Mouse (Mus musculus) cerebellum, adult 2 months (tissue): ENCODE measurements around the gene Ttc24. TPM values are rescaled to one million over a fixed set of nuclear protein-coding genes. Genes with fewer than 3 reads are reported as not detected.
A peak's percentile ranks its signal among the peaks of the same experiment; 100 is the strongest.

Experiments
- DNase-seq, 2 experiments: peaks; one replicate each; pipeline ENCODE4 v3.0.0; 2021
- H3K27ac ChIP-seq: fragments of 200-500 bp; 2 replicates; pipeline ENCODE4 v1.5.1; 2012; ENCODE audit warnings: low read length, control low read depth, inconsistent platforms; ENCODE audit not compliant: insufficient read depth
- H3K27me3 ChIP-seq: fragments of 200-500 bp; 2 replicates; pipeline ENCODE4 v1.6.1; 2012; ENCODE audit warnings: inconsistent platforms, mild to moderate bottlenecking, low read length, moderate library complexity; ENCODE audit not compliant: control insufficient read depth, insufficient read depth
- H3K4me1 ChIP-seq: fragments of 200-500 bp; 2 replicates; pipeline ENCODE4 v1.6.1; 2011; ENCODE audit warnings: low read length; ENCODE audit not compliant: control insufficient read depth, insufficient read depth
- H3K4me3 ChIP-seq: fragments of 200-500 bp; replicated peaks from 2 replicates; pipeline ENCODE3; 2011; ENCODE audit warnings: mild to moderate bottlenecking, low read depth, low read length, control low read depth; ENCODE audit not compliant: insufficient read depth
- CTCF ChIP-seq: fragments of 200-500 bp; IDR thresholded peaks from 2 replicates; pipeline ENCODE4 v1.5.1; 2011; ENCODE audit warnings: low read depth, mild to moderate bottlenecking, control low read depth, low read length, moderate library complexity, borderline replicate concordance; ENCODE audit not compliant: insufficient read depth
- POLR2A ChIP-seq: fragments of 200-500 bp; IDR thresholded peaks from 2 replicates; pipeline ENCODE4 v1.6.1; 2011; ENCODE audit warnings: low read length, control low read depth, borderline replicate concordance; ENCODE audit not compliant: insufficient read depth
- WGBS: fragments of 180-500 bp; shearing (Covaris S2); methylation state at CpG from one replicate; pipeline ENCODE4 v1.1.7; 2018; 5-methylcytosine and 5-hydroxymethylcytosine counted together
- polyA plus RNA-seq: library from polyadenylated mRNA; depleted of rRNA; stranded (reverse); fragments of >200 nt; gene quantifications from 2 replicates; pipeline ENCODE4 v1.2.3, GENCODE M21; 2012; rRNA removed

The Ttc24 gene
- polyA plus RNA-seq, 1 experiment: not detected

DNA sequence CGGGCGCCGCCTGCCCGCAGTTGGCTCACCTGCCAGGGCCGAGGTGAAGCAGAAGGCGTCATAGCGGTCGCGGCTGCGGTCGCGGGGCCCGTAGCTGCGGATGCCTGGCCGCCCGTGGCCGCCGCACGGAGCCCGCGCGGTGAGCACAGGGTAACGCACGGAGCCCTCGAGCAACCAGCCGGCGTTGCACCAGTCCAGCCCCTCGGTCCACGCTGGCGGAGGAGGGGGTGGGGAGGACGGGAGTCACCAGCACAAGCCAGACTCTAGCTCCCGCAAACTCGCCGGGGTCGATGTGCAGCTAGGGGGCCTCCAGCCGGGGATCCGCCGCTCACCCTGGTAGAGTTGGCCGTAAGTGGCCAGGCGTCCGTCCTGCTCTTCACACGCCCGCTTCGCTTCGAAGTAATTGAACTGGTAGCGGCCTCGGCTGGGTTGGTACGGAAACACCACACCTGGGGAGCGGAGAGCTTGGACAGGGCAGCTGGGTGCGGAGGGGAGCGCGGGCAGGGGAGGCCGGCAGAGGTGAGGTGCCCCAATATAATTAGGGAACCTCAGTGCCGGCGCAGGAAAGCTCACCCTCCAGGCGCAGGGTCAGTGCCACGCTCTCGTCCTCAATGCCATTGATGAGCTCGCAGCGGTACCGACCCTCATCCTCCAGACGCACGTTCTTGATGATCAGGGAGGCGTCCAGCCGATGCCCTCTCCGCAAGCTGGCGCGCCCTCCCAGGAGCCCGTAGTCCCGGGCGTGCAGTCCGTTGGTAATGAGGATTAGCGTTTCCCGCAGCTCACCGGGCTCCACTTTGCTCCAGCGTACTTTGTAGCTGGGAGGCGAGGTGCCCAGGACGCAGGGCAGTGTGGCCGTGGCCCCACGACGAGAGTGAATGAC, 54.7 kb downstream of the Ttc24 start:
- peak in 1 of 2 experiments; percentile 30 for DNase-seq
- Histone ChIP-seq H3K4me1 (peaks cover 4% of the 10 kb centered on the region; the same call in 1 of the 2 replicates), H3K27ac (no peak overlapping the region), H3K27me3 (no peaks in the 10 kb centered on the region), H3K4me3 (peak overlapping the region; percentile 54)
- TF ChIP-seq POLR2A (no peak), CTCF (no peak)
- under 1% methylated on average over 81 of the region's 81 CpGs for WGBS

DNA sequence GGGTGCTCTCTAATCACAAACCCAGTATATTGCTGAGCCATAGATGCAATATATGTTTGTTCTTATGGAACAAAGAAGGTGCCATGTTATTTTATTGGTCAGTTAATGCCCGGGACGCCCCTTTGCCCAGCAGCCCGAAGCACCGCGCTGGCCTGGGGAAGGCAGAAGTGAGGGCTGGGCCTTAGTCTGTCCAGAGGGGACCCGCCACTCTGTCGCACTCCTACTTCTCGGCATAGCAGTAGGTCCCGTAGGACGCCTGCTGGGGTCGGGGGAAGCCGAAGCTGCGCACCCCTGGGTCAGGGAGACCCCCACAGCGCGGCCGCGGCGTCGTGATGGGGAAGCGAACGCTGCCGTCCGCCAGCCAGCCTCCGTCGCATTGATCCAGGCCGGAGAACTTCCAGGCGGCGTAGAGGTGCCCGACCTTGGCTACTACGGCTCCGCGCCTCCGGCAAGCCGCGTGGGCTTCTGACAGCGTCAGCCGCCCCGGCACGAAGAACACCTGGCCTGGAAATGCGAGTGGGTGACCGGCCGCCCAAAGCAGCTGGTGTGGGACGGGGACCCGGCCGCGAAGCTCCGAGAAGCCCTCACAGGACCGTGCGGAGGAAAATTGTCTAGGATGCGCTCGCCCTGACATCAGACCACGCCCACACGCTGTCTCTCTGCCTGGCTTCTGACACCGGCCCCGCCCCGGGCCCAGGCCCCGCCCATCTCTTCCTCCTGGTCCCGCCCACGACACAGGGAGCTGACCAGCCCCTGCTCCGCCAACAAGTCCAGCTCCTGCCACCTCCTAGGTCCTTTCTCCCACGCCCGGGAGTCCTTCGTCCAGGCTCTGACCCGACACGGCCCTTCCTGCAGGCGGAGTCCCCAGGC, 55.5 kb downstream of the Ttc24 start:
- Histone ChIP-seq H3K4me3 (peak overlapping the region; percentile 54), H3K27me3 (no peaks in the 10 kb centered on the region), H3K4me1 (peaks cover 4% of the 10 kb centered on the region; the same call in 1 of the 2 replicates), H3K27ac (no peak overlapping the region)
- 3% methylated on average over 66 of the region's 66 CpGs for WGBS
- no peak for TF ChIP-seq CTCF
- TF ChIP-seq POLR2A: peak; percentile 60; the same call in 1 of the 2 replicates
- DNase-seq: peak; percentile 93 to 94

Other genes with a start within 250 kb of the Ttc24 start
- 0.05 TPM in 2 replicates for gene Sh2d2a, start 231.5 kb downstream of the Ttc24 start, polyA plus RNA-seq
- 47.6 and 48.8 TPM in 2 replicates for gene Prcc, start 192.7 kb downstream of the Ttc24 start, polyA plus RNA-seq
- gene Hdgf, start 172.0 kb downstream of the Ttc24 start, polyA plus RNA-seq: 180 and 194 TPM in 2 replicates
- gene Mrpl24, start 158.8 kb downstream of the Ttc24 start, polyA plus RNA-seq: 83.9 and 84.9 TPM in 2 replicates
- 15.2 and 15.9 TPM in 2 replicates for gene Isg20l2, start 148.0 kb downstream of the Ttc24 start, polyA plus RNA-seq
- gene Rrnad1, start 147.6 kb downstream of the Ttc24 start, polyA plus RNA-seq: 46.8 and 49.5 TPM in 2 replicates
- 3.5 and 5.0 TPM in 2 replicates for gene Crabp2, start 129.6 kb downstream of the Ttc24 start, polyA plus RNA-seq
- 2.7 and 3.4 TPM in 2 replicates for gene Nes, start 107.2 kb downstream of the Ttc24 start, polyA plus RNA-seq
- gene Bcan, start 78.1 kb downstream of the Ttc24 start, polyA plus RNA-seq: 357 and 400 TPM in 2 replicates
- 103 and 112 TPM in 2 replicates for gene Hapln2, start 50.7 kb downstream of the Ttc24 start, polyA plus RNA-seq
- gene Gpatch4, start 35.2 kb downstream of the Ttc24 start, polyA plus RNA-seq: 11.4 and 14.4 TPM in 2 replicates
- gene Naxe, start 19.8 kb downstream of the Ttc24 start, polyA plus RNA-seq: 118 and 120 TPM in 2 replicates
- gene Iqgap3, start 3.7 kb upstream of the Ttc24 start, polyA plus RNA-seq: 0.11 and 0.14 TPM in 2 replicates
- 102 and 116 TPM in 2 replicates for gene Mef2d, start 64.1 kb upstream of the Ttc24 start, polyA plus RNA-seq
- gene Rhbg, start 176.4 kb upstream of the Ttc24 start, polyA plus RNA-seq: 0.08 and 0.17 TPM in 2 replicates
- gene Gm38392, start 208.9 kb upstream of the Ttc24 start, polyA plus RNA-seq: 0.10 TPM in 1 of 2 replicates, not detected in the other
- 4.0 and 4.2 TPM in 2 replicates for gene Tsacc, start 218.7 kb upstream of the Ttc24 start, polyA plus RNA-seq
- gene Cct3, start 218.8 kb upstream of the Ttc24 start, polyA plus RNA-seq: 189 and 197 TPM in 2 replicates
- 109 and 110 TPM in 2 replicates for gene Glmp, start 246.7 kb upstream of the Ttc24 start, polyA plus RNA-seq